ENCODE assay signal across 8 mouse cellular contexts in genomic region chr12:38780006-38780954, GRCm38 (mm10). TPM values are rescaled to one million over a fixed set of nuclear protein-coding genes. Genes with fewer than 3 reads are reported as not detected.
DNase-seq lines count a peak whose midpoint lies in the region; ATAC-seq lines count a peak whose summit lies in the region.

No protein-coding gene starts in this region.

- peak overlapping the region; percentile 57 for H3K9ac ChIP-seq in intestine, embryonic 15.5 days

- H3K4me3 ChIP-seq in intestine, embryonic 15.5 days (replicated peaks): peak overlapping the region; percentile 59
- peak overlapping the region; percentile 65 for H3K4me3 ChIP-seq in limb, embryonic 10.5 days
- peak overlapping the region; percentile 67 for H3K4me3 ChIP-seq in midbrain, embryonic 10.5 days

- H3K4me2 ChIP-seq in intestine, embryonic 15.5 days (replicated peaks): peak overlapping the region; percentile 97

- 0 out of 2 replicates have a peak, but pooled peaks cover 2% of the 10 kb centered on the region for H3K4me1 ChIP-seq in intestine, embryonic 15.5 days (replicated peaks)
- H3K4me1 ChIP-seq in limb, embryonic 10.5 days: peaks cover 9% of the 10 kb centered on the region
- peaks cover 24% of the 10 kb centered on the region for H3K4me1 ChIP-seq in midbrain, embryonic 10.5 days

- no peaks in the 10 kb centered on the region for H3K27me3 ChIP-seq in intestine, embryonic 15.5 days (replicated peaks)
- H3K27me3 ChIP-seq in limb, embryonic 10.5 days (ENCODE audit: low read depth, poor library complexity, severe bottlenecking): no peaks in the 10 kb centered on the region
- H3K27me3 ChIP-seq in midbrain, embryonic 10.5 days (ENCODE audit: low read depth, poor library complexity, severe bottlenecking): no peaks in the 10 kb centered on the region

- peak; percentile 12; the same call in 1 of the 2 replicates for ATAC-seq in intestine, embryonic 15.5 days

- no peaks in the 10 kb centered on the region for H3K36me3 ChIP-seq in intestine, embryonic 15.5 days
- no peaks in the 10 kb centered on the region for H3K36me3 ChIP-seq in limb, embryonic 10.5 days
- no peaks in the 10 kb centered on the region for H3K36me3 ChIP-seq in midbrain, embryonic 10.5 days

- no peaks in the 10 kb centered on the region for H3K9me3 ChIP-seq in intestine, embryonic 15.5 days
- no peaks in the 10 kb centered on the region for H3K9me3 ChIP-seq in limb, embryonic 10.5 days (replicated peaks)
- no peaks in the 10 kb centered on the region for H3K9me3 ChIP-seq in midbrain, embryonic 10.5 days (replicated peaks)

- peak; percentile 56 to 58 for DNase-seq in left cerebral cortex, adult 18-20 months (ENCODE audit: low spot score in 2 of 2)
- no peak for DNase-seq in left cerebral cortex, adult 11 months (ENCODE audit: low spot score)
- peak; percentile 90 for DNase-seq in embryo, embryonic 11 days
- peak; percentile 34 to 60 for DNase-seq in gastrocnemius, postnatal 4 days (ENCODE audit: low spot score in 2 of 2)
- DNase-seq in limb, embryonic 10.5 days (ENCODE audit: low spot score): peak; percentile 76
- DNase-seq in midbrain, embryonic 10.5 days (ENCODE audit: low spot score): peak; percentile 84
- DNase-seq in skeletal muscle tissue, adult 2 months (ENCODE audit: low read depth, low spot score): peak; percentile 33

- WGBS in intestine, embryonic 15.5 days: under 1% methylated on average over 33 of the region's 33 CpGs
- WGBS in limb, embryonic 10.5 days: under 1% methylated on average over 33 of the region's 33 CpGs
- under 1% methylated on average over 33 of the region's 33 CpGs for WGBS in midbrain, embryonic 10.5 days

- peak overlapping the region; percentile 96 for H3K27ac ChIP-seq in intestine, embryonic 15.5 days
- peak overlapping the region; percentile 92 for H3K27ac ChIP-seq in limb, embryonic 10.5 days
- peak overlapping the region; percentile 90 for H3K27ac ChIP-seq in midbrain, embryonic 10.5 days (replicated peaks)

RNA-seq across cellular contexts. Expression of gene Etv1, which starts 1.1 kb away (rescaled TPM):
- total RNA-seq in left cerebral cortex, adult 18-20 months (2021): 10 to 100 TPM; 60.7 to 61.6 TPM
- total RNA-seq in gastrocnemius, postnatal 4 days (2021): 10 to 100 TPM; 11.2 to 11.8 TPM
- 28.9 and 35.1 TPM in 2 replicates for polyA plus RNA-seq in intestine, embryonic 15.5 days (2015; fragmentation: Nextera tagmentation; extraction: Ambion mirVana)
- 7.8 and 11.1 TPM in 2 replicates for polyA plus RNA-seq in limb, embryonic 10.5 days (2016; fragmentation: Nextera tagmentation; extraction: Ambion mirVana)
- 13.1 and 15.2 TPM in 2 replicates for polyA plus RNA-seq in midbrain, embryonic 10.5 days (2016; fragmentation: Nextera tagmentation; extraction: Ambion mirVana)
